Mouse (Mus musculus) brain, embryonic 14.5 days (tissue): ENCODE measurements at regions not wholly inside any gene's neighbourhood (a gene's known extent, or its start where the extent isn't known, plus 50 kb on each side); places are given as distances from the start of the nearest gene placed in this dataset.

ENCODE experiments used
- CTCF ChIP-seq: fragments of 200-500 bp; IDR thresholded peaks from 2 replicates; pipeline ENCODE4 v1.5.1; 2012; ENCODE audit warnings: inconsistent platforms, mild to moderate bottlenecking, moderate library complexity, borderline replicate concordance; ENCODE audit not compliant: insufficient read depth, insufficient read length; ENCODE audit errors: extremely low read depth
- POLR2A ChIP-seq: fragments of 200-500 bp; IDR thresholded peaks from 2 replicates; pipeline ENCODE4 v1.6.1; 2012; ENCODE audit warnings: mild to moderate bottlenecking, inconsistent platforms, borderline replicate concordance; ENCODE audit not compliant: poor library complexity, insufficient read depth, insufficient read length, severe bottlenecking; ENCODE audit errors: extremely low read depth

DNA sequence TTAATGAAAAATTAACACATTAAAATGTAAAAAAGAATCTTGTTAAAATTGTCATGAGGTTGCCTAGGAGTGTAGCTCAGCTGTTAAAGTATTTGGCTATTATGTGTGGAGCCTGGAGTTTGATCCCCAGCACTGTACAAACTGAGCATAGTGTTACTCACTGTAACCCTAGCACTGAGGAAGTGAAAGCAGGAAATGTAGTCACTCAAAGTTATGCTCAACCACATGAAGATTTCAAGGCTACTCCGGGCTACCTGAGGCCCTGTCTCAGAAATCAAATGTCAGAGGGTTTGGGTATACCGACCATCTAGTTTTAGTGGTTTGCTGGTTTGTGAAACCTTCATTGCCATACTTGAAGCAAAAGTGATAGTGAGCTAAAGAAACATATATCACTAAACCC, 287.2 kb downstream of the Sim1 start:
- no peak for TF ChIP-seq CTCF
- no peak for TF ChIP-seq POLR2A
